Mouse (Mus musculus): ENCODE results near the gene Dynll2.
"Not testable (repeated sequence)": the region's sequence is repeated elsewhere in the genome, so short reads cannot be mapped to it uniquely, and the experiment has no call there.

Dynll2 gene

GRCm38 (mm10) chr11:87986141-87986741, 1.1 kb downstream of the Dynll2 start:
- DNase-seq, result peak; percentile 87 to 89

GRCm38 (mm10) chr11:87985643-87986042, 1.7 kb downstream of the Dynll2 start:
- DNase-seq, result peak; percentile 32 to 35

- DNase-seq, result no peak
Measured at GRCm38 (mm10) chr11:87984571-87984970, 2.8 kb downstream of the Dynll2 start.

DNA sequence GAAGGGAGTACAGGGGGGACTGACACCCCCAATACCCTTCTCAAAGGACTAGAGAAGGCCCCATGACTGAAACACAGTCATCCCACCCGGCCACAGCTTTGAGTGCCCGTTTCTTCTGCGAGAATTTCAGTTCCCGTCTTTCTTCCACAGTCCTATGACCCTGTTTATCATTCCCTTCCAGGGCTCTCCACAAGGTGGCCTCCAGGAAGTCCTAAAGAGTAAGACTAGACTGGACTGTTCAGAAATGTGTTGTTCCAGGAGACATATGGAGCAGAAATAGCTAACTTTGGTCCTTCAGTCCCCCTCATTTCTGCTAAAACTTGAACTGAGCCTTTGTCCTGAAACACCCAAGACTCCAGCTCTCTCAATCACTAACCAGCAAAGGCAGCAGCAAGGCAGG, 8.4 kb downstream of the Dynll2 start:
- DNase-seq, result no peak

- not testable (repeated sequence) for DNase-seq
Measured at GRCm38 (mm10) chr11:87977021-87977420, 10.3 kb downstream of the Dynll2 start.

DNA sequence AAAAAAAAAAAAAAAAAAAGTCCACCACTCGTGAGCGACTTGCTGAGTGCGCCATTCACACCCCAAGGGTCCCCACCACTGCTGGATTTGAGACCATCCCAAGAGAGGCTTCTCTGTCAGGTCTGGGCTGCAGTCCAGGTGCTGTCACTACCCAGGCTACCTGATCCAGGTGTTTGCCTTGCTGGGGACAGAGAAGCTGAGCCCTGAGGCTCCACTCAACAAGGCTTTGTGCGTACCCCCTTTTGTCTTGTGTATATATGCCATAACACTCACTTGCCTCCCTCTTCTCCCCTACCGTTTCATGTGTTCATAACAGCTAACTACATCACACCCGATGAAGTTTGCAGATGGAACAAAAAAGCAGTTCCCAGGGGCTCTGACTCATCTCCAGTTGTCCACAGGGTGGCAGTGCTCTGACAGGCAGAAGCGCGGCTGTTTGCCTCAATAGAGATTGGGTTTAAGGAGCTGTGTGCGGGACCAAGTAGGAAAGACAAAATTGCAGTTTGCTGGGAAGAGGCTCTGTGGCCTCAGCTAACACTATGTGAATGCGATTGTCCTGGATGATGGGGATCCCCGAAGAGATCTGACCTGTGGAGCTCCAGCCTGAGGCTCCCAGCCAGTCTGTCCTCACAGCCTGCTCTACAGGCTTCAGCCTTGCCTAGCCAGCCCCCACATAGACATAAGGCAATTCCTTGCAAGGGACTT, 12.7 kb downstream of the Dynll2 start:
- peak; percentile 73 to 80 for DNase-seq

GRCm38 (mm10) chr11:87973559-87974305, 13.6 kb downstream of the Dynll2 start:
- peak in 1 of 2 experiments; percentile 39 for DNase-seq

- DNase-seq, result no peak
Measured at GRCm38 (mm10) chr11:87972829-87973228, 14.5 kb downstream of the Dynll2 start.

- DNase-seq, result no peak
Measured at GRCm38 (mm10) chr11:87968356-87969122, 18.8 kb downstream of the Dynll2 start.

- peak; percentile 94 to 97 for DNase-seq
Measured at GRCm38 (mm10) chr11:87967692-87968289, 19.5 kb downstream of the Dynll2 start.

DNA sequence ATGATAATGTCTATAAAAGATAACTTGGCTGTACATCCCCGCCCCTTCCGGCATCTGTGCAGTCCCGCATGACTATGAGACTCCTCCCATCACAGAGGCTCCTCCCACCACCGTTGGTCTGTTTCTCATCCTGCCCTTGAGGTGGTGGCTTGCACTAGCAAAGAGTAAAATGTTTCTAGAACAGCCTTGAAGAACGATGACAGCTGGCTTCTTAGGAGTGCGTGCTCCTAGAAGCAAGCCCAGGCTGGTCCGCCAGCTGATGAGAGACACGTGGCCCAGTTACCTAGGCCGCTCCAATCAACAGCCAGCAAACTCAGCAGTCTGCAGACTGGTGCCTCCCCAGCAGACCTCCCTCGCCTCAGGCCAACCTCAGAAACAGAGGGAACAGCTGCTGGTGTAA, 21.1 kb downstream of the Dynll2 start:
- DNase-seq, result no peak

DNA sequence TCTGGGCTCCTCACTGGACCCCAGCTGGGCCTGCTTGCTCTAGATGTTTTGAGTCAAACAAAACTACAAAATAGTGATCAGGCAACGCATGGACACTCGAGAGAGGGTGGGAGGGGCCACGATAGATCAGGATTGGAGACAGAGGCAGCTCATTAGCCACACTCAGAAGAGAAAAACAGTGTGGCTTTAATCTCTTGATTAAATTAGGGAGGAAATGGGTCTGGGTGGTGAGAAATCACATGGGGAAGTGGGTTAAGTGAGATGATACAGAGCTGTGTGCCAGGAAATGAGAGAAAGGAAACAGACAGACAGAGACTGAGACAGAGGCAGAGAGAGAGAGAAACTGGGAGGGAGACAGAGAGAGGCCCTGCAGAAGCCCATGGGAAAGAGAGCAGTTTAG, 22.0 kb downstream of the Dynll2 start:
- DNase-seq, result no peak

- no peak for DNase-seq
Measured at GRCm38 (mm10) chr11:87957066-87957465, 30.3 kb downstream of the Dynll2 start.

GRCm38 (mm10) chr11:87955144-87955543, 32.2 kb downstream of the Dynll2 start:
- peak; percentile 35 to 47 for DNase-seq

DNA sequence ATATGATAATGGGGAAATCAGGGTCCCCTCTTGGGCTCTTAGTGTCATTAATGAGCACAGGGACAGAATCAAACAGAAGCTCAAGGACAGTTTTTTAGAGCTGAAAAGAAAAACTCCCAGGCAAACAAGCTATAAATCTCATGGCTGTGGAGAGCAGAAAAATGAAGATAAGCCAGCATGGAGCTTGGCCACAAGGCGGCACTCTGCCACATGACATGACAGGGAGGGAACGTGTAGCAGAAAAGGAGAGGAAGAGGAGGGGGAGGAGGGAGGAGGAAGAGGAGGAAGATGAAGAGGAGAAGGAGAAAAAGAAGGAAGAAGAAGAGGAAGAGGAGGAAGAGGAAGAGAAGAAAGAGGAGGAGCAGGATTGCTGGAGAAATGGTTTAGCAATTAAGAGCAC, 37.3 kb downstream of the Dynll2 start:
- peak; percentile 22 to 43 for DNase-seq

- DNase-seq, result no peak
Measured at GRCm38 (mm10) chr11:87935467-87935866, 51.9 kb downstream of the Dynll2 start.

- peak; percentile 29 to 45 for DNase-seq
Measured at GRCm38 (mm10) chr11:87933731-87934130, 53.6 kb downstream of the Dynll2 start.

- DNase-seq, result no peak
Measured at GRCm38 (mm10) chr11:87930348-87930747, 57.0 kb downstream of the Dynll2 start.

Measured in cerebellum, postnatal 14 days (tissue).